Mouse (Mus musculus): ENCODE results near the gene Pcnx2. TPM values are rescaled to one million over a fixed set of nuclear protein-coding genes. Genes with fewer than 3 reads are reported as not detected.
A peak's percentile ranks its signal among the peaks of the same experiment; 100 is the strongest.

The Pcnx2 gene
- polyA plus RNA-seq, 2 experiments from 2014 or later, result 0.13 to 0.22 TPM

DNA sequence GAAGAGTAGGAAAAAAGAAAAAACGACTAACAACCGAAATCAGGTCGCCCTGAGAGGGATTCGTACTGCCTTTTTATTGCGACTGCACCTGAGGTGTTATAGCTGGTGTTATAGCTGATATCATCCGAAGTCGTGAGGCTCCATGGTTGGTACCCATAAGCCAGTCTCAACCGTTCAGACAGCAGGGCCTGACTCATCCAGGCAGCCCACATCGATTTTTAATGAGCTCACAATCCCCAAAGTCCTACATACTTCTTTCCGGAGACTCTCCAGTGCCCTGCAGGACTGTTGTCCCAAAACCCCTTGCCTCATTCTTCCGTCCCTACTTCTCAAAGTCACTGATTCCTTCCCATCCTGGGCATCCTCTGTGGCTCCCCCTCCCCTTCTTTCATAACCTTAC, 729 bp downstream of the Pcnx2 start:
- ATAC-seq, result no peak

DNA sequence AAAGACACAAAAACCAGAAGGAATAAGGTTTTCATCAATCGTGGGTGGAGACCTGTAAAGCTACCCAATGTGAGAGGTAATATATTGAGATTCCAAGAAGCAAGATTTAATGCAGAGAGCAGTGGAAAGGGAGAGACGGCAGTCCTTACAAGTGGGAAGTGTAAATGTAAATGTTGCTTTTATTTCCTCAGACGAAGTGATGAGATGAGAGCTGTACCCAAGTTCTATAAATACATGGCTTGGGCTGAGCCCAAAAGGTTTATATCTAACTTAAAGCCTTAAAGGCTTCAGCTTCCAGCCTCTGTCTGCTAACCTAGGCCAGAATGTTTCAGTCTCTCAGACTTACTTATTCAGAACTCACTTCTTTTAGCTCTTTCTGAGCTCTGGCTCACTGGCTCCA, 8.2 kb downstream of the Pcnx2 start:
- no peak for ATAC-seq

DNA sequence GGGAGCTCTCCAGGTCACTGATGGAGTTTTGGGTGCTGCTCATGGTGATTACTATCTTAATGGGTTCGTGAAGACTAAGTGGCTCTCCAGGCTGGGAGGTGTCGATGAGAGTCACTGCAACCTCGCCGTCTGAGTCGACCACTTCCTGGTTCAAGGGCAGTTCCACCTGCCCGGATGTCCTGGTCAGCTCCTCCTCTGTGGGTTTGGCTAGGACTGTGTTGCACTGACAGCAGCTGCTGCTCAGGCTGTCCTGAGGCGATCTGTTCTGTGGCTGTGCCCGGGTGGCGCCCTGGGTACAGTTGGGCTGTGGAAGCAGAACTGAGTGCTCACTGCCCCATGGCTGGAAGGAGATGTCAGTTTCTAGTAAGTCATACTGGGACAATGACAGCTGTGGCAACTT, 10.6 kb downstream of the Pcnx2 start:
- ATAC-seq, result no peak

DNA sequence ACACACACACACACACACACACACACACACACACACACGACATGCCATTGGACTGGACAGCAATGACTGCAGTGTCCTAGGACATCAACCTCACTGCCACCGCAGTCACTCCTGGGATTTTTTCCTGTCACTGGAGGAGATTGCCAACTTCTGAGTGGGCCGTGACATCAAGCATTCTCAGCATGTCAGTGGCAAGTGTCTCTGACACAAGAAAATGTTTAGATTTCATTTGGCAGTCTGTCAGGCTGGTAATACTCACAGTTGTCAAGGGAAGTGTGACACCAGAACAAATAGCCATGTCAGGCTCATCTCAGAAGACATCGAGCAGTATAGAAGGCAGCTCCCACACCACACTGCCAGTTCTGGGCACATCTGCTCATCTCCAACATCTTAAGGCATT, 17.7 kb downstream of the Pcnx2 start:
- ATAC-seq, result no peak

DNA sequence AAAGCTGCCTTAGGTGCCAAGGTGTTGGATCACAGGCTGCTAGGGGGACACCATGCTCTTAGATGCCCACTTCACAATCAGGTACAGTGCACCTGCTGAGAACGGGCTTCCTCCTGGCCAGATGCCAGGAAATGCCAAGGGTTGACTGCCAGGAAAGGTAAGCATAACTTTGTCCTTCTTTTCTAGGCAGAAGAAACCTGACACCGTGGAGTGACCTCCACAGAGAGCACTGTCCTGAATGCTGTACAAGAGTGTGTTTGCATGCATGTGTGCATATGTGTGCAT, 24.9 kb downstream of the Pcnx2 start:
- ATAC-seq, result no peak

DNA sequence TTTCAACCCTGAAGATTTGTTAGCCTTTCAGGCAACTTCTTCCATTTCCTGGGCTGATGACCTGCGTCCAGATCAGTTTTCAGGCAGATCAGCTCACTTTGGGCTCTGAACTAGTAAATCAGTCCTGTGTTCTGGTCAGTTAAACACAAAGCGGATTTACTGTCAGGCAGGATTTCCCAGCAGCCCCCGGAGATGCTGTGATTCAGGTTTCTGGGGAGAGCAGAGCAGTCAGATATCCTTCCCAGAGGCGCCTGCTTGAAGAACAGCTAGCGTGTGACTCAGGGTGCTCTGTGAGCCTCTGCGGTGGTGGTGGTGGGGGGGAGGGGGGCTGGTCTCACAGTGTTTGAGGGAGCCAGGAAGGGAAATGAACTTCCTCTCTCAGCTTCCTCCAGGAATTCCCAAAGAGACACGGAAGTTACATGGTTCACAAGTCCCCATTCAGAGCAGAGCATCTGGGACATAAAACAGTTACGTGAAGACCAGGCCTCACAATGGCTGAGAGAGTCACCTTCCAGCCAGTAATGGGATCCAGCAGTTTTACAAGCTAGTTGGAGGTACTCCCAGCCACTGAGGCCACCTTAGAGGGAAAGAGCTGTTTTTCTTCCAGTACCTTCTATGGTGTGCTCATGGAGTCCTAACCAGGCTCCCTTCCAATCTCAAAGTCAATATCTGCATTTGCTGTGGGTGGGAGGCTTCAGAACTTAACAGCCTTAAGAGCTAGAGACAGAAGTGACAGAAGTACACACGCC, 25.4 kb downstream of the Pcnx2 start:
- no peak for ATAC-seq

DNA sequence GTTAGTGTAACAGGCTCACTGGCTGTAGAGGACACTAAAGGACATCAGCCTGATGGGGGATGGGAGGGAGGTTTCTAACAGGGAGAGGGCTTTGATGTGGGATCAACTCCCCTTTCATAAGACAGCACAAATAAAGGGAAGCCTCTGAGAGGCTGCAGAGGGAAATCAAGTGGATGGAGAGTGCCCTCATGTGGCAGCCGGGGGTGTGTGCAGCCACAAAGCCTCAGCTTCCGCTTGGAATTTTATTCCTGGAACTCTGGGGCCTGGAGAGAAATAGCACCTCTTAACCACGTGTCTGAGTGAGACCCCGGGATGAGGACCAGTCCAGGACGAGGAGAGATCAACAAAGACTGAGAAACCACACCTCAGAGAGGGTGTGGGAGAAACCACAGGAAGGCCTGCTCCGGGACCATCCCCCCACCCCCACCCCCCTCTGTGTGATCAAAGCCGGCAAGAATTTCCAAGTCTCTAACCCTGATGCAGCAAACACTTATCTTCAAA, 27.2 kb downstream of the Pcnx2 start:
- ATAC-seq, result no peak

DNA sequence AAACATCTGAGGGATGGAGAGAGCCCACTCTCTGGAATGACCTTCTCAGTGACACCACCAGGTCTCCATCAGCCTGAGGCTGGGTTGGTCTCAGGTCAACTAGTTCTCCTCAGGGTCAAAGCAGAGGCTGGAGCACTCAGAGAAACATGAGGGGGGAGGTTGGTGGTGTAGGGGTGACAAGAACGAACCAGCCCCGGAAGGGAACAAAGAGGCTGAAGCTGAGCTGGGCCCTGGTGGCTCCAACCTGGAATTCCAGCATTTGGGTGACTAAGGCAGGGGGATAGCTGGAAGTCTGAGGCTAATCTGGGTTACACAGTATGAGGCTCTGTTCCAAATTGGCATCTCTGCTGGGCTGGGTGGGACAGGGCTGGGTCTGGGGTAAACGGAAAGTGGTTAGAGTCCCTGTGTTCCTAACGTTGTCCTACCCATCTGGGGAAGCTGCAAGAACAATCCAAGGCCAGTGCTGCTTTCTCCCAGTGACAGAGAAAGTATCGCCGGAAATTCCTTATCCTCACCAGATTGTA, 27.9 kb downstream of the Pcnx2 start:
- no peak for ATAC-seq

DNA sequence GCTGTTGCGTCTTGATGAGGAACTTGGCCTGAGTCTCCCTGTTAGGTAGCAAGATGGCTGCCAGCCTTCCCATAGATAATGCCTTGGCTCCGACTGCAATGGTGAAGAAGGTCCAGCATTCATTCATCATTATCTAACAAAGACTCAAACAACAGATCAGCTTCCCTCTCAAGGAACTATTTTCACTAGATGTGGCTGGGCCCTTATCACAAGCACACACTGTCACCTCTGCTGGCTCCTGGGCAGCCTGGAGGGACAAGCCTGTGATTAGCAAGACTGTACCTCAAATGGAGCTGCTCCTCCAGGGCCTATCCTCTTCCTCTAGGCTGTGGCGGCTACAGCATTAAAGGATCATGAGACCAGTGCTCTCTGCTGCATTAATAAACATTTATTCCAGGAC, 28.4 kb downstream of the Pcnx2 start:
- no peak for ATAC-seq

DNA sequence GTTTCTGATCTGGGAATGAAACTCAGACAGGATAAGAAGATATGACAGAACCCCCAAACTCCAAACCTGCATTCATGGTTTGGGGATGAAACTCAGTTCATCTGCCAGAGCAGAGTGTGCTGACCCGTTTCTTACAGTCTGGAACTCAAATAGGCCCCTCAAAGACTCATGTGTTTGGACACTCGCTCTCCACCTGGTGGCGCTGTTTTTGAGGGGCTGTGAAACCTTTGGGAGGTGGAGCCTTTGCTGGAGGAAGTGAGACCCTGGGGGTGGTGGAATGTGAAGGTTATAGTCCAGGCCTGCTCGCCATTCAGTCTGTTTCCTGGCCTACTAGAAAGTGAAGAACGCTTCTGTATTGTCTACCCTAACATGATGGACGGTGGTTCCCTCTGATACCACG, 29.6 kb downstream of the Pcnx2 start:
- ATAC-seq, result no peak

DNA sequence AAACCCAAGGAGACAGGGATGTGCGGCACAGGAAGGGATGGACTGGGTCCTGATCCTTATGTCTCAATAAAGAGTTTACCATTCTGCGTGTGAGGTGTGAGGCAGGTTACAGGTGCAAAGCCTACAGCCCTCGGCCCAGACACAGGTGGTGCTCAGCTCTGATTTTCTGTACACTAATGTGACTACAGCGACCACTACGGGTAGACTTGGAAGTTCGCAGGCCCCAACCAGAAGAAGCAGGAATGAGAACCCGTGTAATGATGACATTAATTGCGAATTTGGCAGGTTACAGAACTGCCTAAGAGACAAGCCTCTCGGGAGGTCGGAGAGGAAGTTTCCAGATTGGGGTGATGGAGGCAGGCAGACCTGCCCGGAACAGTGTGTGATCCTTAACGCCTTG, 32.0 kb downstream of the Pcnx2 start:
- ATAC-seq, result no peak

DNA sequence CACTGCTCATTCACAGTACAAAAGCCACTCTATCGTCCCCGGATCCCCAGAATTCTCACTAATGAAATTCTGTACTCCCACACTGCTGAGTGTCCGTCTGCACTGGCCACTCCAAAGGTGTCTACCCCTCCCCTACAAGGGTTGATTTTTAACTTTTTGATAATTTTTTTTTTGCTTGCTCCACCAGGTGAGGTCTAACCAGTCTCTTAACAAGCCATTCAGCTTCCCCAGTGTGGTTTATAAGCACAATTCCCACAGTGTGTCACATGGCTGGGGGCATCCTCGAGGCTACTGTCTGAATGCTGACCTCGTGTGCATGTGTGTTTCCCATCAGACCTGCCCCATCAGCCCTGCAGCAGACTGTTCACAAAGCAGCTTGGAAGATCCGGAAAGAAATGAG, 40.9 kb downstream of the Pcnx2 start:
- ATAC-seq, result no peak

DNA sequence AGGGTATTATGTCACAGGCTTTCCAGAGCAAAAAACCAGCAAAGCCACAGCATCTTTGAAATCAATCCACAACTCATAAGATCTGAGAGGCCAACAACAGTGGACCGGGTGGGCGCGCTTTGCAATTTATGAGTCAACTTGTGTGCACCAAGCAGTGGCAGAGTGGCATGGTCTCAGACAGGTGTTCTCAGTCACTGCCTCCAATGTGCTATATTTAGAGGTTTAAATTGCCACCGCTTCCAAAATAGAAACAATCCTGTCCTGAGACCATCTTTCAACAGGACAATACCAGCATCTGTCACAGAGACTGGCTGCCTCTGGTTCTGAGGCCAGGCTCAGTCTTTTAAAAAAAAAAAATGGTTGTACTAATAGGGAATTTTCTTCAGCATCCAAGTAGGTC, 42.0 kb downstream of the Pcnx2 start:
- no peak for ATAC-seq

DNA sequence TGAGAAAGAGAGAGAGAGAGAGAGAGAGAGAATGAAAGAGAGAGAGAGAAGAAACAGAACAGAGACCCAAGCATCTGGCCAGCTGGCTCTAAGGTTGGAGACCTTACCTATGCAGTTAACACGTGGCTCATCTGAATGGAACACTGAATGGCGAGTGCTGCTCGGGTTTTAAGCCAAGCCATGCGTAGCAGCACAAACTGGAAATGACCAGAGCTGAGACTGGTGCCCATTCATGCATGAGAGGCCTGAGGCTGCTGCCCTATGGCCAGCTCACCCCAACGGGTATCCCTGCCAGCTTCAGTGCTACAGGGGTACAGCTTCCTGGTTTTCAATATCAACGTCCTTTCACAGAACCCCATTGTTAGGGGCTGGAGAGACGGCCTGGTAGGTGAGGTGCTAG, 43.7 kb downstream of the Pcnx2 start:
- no peak for ATAC-seq

DNA sequence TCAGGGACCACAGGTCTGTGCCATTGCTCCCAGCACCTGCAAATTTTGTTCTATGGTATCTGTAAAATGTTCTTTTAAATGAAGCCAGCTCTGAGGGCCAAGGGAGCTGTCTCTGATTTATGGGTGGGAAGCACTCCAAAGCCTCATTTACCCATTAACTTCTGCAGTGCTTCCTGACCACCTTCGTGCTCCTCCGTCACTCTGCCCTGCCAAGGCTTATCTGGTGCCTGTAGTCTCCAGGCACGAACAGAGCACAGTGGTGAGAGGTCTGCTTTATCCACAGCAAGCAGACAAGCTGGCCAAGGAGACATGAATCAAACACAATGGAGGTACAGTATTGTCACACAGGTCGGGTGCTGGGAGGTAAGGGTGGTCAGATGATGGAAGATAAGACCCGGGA, 44.8 kb downstream of the Pcnx2 start:
- ATAC-seq, result no peak

DNA sequence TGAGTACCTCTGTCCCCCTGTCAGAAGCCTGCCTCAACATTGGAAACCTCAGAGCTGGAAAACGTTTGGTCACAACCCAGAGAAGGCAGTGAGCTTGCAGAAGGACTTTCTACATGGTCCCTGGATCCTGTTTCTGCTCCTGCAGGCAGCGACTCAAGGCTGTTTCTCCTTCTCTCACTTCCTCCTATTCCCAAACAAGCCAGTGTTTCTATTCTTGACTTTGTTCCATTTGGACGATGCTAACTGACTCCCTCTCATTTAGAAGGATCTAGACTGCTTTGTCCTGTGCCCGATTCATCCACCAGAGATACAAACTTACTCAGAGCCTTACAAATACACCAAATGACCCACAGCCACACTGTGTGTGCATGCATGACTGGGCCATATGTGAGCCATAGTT, 48.9 kb downstream of the Pcnx2 start:
- ATAC-seq, result no peak

DNA sequence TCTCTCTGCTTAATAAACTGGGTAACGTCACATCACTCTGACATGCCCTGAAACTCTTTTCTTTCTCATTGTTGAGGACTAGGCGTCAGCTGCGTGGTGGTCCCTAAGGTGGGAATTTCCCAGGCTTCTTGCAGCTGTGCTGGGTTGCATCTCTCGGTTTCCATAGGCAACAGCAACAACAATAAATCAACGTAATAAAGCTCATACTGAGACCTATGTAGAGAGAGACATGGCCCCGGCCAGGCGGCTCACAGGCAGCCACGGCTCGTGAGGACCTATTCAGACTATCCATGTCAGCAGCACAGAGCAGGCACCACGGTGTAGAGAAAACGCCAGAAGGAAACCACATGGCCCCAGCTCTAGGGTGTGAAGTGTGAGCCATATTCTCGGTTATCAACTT, 50.3 kb downstream of the Pcnx2 start:
- ATAC-seq, result no peak

DNA sequence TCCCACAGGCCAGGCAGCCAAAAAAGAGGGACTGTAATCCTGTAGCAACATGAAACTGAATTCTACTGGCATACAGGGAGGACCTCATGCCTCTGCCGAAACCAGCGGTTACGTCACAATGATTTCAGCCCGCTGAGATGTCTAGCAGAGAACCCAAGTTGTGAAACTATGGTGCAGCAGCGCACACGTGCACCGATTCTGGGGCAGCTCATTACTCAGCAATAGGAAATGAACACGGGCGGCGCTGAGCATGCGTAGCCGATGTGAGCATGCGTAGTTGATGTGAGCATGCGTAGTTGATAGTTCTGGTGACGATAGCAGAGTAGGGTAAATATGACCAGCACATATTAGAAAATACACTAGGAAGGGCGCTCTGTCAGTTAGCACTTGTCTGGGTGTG, 52.8 kb downstream of the Pcnx2 start:
- no peak for ATAC-seq

DNA sequence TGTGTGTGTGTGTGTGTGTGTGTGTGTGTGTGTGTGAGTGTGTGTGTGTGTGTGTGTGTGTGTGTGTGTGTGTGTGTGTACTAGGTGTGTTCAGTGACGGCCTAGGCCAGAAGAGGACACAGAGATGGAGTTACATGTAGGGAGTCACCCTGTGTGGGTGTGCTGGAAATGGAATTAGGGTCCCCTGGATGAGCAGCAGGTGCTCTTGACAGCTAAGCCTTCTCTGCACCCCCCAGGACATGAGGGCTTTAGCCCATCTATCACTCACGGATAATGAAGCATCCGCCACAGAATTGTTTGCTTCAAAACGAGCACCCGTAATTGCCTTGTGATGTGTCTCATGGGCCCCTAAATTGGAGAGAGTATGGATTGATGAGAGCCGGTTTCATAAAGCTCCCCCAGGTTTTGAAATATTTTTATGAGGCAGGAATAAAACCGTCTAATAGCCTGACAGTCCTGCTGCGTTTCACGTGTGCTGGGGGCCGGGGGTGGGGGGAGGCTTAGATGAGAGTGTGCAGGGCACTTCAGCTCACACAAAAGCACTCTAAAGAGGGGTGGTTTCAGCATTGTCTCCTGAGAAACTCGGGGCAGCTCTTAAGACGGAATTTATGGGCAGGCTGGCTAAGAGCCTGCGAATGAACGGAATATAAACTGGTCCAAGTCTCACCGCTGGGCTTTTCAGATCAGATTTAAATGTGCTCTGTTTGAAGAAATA, 54.8 kb downstream of the Pcnx2 start:
- no peak for ATAC-seq

DNA sequence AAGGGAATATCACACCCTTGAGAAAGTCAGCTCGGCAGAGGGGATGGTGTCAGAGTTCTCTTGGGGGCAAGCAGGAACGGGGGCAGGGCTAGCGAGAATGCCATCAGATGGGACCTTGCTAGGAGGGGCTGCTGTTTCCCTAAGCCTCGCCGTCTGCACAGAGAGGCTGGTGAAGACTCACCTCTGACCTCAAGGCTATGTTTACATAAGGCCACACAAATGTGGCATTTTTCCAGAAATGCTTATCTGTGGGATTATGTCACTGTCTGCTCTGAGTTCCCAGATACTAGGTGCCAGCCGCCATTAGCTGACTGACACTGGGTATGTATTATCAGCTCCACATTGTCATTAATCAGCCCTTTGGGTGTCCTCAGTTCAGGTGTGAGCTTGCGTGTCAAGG, 56.0 kb downstream of the Pcnx2 start:
- no peak for ATAC-seq

DNA sequence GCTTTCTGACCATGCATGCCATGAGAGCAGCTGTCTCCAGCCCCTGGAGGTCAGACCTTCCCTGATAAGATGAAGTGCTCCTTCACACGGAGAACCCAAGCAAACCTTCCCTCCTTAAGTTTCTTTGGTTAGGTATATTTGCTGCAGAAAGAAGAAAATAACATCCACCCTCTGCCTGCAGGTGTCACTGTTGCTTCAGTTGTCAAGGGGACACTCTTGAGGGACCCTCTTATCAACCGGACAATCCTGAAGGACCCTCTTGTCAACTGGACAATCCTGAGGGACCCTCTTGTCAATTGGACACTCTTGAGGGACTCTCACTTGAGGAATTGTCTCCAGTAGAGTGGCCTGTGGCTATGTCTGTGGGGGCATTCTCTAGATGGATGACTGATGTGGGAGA, 73.4 kb downstream of the Pcnx2 start:
- ATAC-seq, result no peak

DNA sequence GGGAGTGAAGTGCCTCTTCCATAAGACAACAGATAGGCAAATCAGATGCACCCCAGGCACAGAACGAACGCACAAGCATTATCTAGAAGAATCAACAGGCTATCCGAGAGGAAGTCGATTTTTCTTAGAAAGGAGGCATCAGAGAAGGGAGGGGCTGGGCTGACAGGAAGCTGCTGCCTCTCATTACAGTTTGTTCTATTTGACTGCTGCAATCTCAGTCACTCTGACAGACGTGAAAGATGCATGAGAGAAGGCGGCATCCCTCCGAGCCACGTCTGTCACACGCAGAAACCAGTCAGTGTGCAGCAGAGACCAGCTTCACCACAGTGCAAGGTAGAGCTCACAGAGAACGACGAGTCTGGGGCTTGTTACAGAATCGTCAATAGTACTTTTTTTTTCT, 74.4 kb downstream of the Pcnx2 start:
- ATAC-seq, result peak; percentile 89

DNA sequence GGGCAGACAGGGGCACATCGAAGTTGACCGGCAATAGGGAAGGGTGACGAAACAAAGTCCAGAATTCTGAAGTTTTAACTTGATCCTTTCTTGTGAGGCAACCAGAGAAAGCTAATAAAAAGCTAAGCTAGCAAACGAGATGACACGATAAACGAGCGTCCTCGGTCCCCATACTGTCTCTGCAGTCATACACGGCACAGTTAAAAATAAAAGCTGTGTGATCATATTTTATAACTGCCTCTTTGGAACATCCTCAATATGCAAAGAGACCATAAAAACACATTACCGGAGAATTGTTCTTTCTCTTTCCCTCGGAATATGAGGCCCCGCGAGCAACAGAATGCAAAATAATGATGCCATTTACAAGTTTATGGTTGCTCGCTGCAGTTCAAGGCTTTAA, 76.1 kb downstream of the Pcnx2 start:
- ATAC-seq, result no peak

DNA sequence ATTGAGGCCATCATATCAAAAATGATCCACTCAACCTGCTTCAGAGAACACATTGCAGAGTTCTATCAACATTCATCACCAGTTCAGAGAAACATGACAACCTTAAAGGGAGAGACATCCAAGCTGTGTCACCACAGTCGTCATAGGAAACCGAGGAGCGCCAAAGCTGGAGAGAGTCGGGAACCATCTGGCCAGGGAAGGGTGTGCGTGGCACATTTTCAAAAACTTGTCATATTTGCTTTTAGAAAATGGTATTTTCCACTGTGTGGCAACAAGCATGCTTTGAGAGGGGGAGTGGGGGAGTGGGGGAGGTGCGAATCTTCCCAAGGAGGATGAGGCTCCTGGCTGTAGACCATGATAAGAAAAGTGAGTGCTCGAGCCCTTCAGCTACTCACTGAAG, 78.3 kb downstream of the Pcnx2 start:
- no peak for ATAC-seq

DNA sequence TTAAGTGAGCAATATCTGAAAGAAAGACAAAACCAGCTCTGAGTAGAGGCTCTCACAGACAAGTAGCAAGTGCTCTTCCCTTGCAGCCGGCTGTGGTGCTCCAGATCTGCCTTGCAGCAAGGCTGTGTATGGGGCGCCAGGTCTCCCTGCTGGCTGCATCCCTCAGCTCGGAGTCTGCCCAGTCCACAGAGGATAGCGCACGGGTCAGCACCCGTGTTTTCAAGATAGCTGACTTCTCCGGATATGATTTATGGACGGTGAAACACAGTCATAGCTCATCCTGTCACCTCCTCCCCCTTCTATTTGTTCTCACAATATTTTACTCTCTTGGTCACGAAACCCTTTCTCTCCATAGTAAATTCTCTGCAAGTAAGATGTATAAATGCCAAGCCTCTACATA, 79.3 kb downstream of the Pcnx2 start:
- ATAC-seq, result no peak

Data from CD4-positive, CD25-positive, alpha-beta regulatory T cell, adult 4 months (primary cell).